Mouse (Mus musculus): ENCODE results near the gene Msi1.

DNA sequence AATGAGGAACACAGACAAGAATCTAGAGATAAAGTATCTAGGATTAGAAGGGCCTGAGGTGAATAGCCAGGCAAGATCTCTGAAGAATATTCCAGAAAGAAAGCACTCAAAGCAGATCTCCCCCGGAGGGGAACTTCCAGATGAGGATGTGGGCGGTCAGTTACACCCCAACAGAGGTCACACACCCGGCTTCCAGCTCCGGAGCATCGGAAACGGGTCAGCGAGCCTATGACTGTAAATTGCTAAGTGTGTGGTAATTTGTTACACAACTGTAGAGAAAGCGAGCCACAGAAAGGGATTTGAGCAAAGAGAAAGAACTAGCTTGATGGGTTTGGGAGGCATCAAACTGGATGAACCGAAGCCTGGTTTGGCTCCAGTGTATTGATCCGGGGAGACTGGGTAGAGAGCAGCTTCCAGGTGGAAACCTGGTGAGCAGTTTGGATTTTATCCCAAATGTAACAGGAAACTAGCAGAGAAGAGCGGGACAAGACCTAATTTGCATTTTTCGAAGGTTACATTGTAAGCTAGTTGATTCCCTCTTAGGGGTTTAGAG, 71.1 kb downstream of the Msi1 start:
- TF ChIP-seq CTCF (IDR thresholded peaks at IDR 0.05; ENCODE audit: low read depth) (no peak), EP300 (IDR thresholded peaks at IDR 0.05; ENCODE audit: low read depth) (no peak)
